Mouse (Mus musculus): ENCODE results near the gene Pde9a.

- TF ChIP-seq CTCF (conservative IDR thresholded peaks at IDR 0.05; ENCODE audit: insufficient read depth, insufficient read length, low read depth, low read length) (no peak), POLR2A (IDR thresholded peaks at IDR 0.05; ENCODE audit: low read depth, low read length) (no peak)
Measured at GRCm38 (mm10) chr17:31342191-31342590, 43.8 kb upstream of the Pde9a start.
